Mouse (Mus musculus) heart, postnatal 0 days (tissue): ENCODE results near the gene Dot1l.

Experiments
- CTCF ChIP-seq: IDR thresholded peaks from 2 replicates; pipeline ENCODE4 v1.5.1; 2016; ENCODE audit warnings: antibody characterized with exemption, control low read depth, low read depth
- EP300 ChIP-seq: IDR thresholded peaks from 2 replicates; pipeline ENCODE4 v1.6.1; 2016; ENCODE audit warnings: antibody characterized with exemption, low read depth

GRCm38 (mm10) chr10:80813366-80813765 is 58.4 kb downstream of the Dot1l start, which contains the start of gene Jsrp1:
- TF ChIP-seq CTCF (no peak), EP300 (no peak)
